Mouse (Mus musculus) B cell, adult 62 days (primary cell): ENCODE results near the gene Rrn3. TPM values are rescaled to one million over a fixed set of nuclear protein-coding genes. Genes with fewer than 3 reads are reported as not detected.

Experiments used
- total RNA-seq: library from RNA; stranded (reverse); gene quantifications from 4 replicates; pipeline ENCODE4 v1.2.4, GENCODE M21; 2023

Gene Rrn3
- total RNA-seq, result 35.8 to 41.3 TPM (median 38.2 TPM) in 4 replicates

DNA sequence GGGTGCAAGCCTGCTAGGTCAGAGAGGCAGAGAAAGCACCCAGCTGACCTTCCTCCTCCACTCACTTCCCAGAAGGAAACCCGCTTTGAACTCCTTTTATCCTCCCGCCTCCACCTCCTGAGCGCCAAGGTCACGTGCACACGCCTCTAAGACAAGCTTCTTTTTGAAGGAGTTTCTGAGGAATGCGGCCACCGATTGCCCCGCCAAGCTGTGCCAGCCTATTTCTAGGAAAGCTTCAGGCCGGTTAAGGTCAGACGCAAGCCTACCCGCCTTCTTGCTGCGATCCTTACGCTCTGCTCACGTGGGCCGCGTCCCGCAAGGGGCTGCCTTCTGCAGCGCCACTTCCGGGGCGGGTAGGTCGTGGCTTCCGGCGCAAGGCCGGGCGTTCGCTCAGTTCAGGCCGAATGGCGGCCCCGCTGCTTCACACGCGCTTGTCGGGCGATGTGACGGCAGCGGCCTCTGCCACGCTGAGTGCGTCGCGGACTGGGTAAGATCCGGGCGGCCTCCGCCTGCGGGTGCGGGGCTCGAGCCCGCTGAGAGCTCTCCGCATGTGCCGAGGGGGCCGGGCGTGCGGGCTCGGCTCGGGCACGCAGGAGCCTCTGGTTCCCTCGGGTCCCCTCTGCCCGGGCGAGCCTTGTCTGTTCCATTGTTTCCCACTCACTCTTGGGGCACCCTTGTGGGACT, at the start of gene Rrn3:
TSS of gene Rrn3 (plus strand) at position 356 of the 684 bp plus-strand sequence.

DNA sequence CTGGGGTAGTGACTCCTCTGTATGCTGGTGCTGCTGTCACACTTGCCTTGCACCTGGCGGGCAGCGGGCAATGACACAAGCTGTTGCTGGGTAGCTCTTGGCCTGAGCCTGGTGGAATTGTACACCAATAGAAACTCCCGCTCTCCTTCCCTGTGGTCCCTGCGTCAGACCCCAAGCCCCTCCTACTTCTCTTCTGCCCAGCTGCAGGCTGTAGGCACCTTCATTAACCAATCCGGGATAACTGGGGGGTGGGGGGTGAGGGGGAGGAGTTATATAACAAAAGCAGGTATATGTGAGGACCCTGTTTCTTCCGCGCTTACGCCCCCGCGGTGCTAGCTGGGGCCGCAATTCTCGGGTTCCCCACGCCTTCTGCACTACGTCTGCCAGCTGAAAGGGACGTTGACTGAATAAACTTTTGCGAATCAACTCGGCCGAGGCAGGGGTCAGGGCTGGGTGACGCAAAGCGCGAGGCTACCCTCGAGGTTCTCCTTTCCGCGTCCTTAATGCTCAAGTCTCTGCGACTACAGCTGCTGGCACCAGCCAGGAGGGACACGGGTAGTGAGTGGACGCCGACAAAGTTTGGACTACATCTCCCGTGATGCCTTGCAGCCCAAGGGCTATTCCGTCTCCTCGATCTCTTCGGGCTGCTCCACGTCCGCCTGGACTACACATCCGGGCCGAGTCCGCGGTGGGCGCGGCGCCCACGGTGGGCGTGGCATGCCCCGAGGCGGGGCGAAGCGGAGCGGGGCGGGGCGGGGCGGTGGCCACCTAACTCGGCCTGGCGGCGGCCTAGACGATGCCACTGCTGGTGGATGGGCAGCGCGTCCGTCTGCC, 38.3 kb downstream of the Rrn3 start, which contains the start of gene Ntan1:
TSS of gene Ntan1 (plus strand) at position 286 of the 834 bp plus-strand sequence.

Other genes starting within 250 kb of the Rrn3 start
- gene Parn, start 112.5 kb upstream of the Rrn3 start, total RNA-seq, result 38.9 to 47.0 TPM (median 45.2 TPM) in 4 replicates
- gene Bfar, start 108.8 kb upstream of the Rrn3 start, total RNA-seq, result 57.3 to 67.8 TPM (median 63.3 TPM) in 4 replicates
- 24.4 to 33.1 TPM (median 27.7 TPM) in 4 replicates for gene 3110001I22Rik, start 108.8 kb upstream of the Rrn3 start, total RNA-seq
- not detected in 4 replicates for gene Pla2g10, start 49.7 kb upstream of the Rrn3 start, total RNA-seq
- 185 to 211 TPM (median 199 TPM) in 4 replicates for gene Ntan1, start 38.1 kb downstream of the Rrn3 start, total RNA-seq
- 75.6 to 85.4 TPM (median 83.1 TPM) in 4 replicates for gene Pdxdc1, start 122.4 kb downstream of the Rrn3 start, total RNA-seq
- 0.97 to 1.5 TPM (median 1.2 TPM) in 4 replicates for gene Mpv17l, start 122.5 kb downstream of the Rrn3 start, total RNA-seq
- gene 2900011O08Rik, start 205.9 kb downstream of the Rrn3 start, total RNA-seq, result not detected in 4 replicates
- gene Ifitm7, start 206.2 kb downstream of the Rrn3 start, total RNA-seq, result not detected in 4 replicates